Mouse (Mus musculus) spleen, postnatal 14 days (tissue): ENCODE data around the gene Ripor2.

Experiments
- DNase-seq, 2 experiments: peaks; one replicate each; pipeline ENCODE4 v3.0.0; 2021 to 2022; ENCODE audit warnings: low spot score in 2 of 2

Gene Ripor2

DNA sequence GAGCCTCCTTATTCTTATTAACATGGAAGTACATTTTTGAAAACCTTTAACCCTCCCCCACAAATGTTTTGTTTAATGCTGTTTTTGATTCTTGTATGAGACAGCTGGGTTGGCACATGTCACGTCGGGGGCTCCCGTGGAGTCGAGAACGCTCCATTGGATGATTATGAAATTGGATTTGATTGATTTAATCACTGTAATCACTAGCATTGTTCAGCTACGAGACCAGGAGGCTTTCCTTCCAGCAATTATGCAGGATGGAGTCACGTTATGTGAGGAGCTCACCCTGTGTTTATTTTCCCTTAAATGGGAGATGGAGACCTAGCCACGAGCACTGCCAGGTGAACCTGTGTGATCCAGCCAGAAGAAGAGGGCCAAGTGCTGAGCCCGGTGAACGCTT, at the start of gene Ripor2:
Gene Ripor2 (plus strand): TSS at position 357 of the 400 bp plus-strand sequence.
- DNase-seq = no peak

DNA sequence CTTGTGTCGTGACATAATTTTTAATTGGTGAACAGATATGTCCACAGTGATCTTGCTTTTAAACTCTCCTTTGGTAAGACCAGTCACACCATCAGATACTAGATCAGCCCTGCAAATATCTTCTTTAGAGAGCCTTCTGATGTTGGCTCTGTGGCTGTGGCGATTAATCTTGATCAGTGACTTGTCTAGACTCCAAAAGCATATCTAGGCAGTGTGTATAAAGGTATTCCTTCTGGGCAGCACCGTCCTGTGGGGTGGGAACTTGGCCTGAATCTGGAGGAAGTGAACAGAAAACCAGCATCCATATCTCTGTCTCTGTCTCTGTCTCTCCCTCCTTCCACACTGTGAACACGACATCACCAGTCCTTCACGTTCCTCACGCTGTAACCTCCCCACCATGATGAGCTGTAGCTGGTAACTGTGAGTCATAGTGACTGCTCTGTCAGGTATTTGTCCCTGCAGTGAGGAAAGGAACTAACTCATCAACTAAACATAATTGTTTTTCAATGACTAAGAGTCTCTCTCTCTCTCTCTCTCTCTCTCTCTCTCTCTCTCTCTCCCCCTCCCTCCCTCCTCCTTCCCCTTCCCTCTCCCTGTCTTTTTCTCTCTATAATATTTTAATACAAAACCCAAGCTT, 45.3 kb upstream of the Ripor2 start:
- DNase-seq = no peak

DNA sequence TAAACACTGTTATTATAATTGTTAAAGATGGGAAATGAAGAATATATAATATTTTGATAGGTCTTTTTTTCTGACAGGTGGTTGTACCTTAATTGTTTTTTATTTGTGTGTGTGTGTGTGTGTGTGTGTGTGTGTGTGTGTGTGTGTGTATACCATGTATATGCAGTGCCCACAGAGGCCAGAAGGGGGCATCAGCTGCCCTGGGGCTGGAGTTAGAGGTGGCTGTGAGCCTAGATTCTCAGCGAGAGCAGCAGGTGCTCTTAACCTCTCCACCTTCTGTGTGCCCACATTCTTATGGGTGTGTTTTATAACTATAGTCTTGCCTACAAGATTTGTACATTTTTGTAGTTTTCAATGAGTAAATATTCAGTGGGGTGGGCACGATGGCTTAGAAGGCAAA, 44.0 kb upstream of the Ripor2 start:
- no peak for DNase-seq

DNA sequence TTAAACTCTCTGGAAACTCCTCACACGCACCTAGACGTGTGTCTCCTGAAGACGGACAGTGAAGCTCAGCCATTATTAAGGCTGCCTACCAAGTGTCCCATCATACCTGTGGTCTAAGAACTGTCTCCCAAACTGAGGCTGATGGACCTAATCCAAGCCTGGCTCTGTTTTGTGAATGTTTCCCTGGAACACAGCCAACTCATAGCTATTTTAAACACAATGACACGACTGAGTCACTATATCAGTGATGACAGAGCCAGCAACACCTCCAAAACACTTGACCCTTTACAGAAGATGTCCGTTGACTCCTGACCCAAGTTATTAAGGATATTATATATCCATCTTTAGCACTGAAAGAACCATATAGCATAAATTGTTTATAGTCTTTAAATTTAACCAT, 43.0 kb upstream of the Ripor2 start:
- DNase-seq = no peak

DNA sequence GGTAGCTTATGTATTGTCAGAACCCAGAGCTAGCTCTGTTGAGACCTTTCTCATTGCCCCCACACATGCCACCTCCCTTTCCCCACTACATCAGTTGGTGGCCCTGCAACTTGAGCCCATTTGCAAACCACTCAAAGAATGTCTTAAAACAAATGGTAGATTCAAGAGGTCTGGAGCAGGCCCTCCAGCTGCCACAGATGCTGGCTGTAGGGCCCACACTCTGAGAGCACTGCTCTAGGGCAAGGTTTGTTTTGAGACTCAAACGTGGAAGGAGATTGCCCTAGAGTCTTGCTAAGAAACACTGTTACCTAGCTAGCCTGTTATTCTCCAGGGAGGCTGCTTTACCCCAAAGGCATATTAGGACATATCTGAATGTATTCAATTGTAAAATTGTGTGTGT, 36.3 kb upstream of the Ripor2 start:
- DNase-seq = no peak

DNA sequence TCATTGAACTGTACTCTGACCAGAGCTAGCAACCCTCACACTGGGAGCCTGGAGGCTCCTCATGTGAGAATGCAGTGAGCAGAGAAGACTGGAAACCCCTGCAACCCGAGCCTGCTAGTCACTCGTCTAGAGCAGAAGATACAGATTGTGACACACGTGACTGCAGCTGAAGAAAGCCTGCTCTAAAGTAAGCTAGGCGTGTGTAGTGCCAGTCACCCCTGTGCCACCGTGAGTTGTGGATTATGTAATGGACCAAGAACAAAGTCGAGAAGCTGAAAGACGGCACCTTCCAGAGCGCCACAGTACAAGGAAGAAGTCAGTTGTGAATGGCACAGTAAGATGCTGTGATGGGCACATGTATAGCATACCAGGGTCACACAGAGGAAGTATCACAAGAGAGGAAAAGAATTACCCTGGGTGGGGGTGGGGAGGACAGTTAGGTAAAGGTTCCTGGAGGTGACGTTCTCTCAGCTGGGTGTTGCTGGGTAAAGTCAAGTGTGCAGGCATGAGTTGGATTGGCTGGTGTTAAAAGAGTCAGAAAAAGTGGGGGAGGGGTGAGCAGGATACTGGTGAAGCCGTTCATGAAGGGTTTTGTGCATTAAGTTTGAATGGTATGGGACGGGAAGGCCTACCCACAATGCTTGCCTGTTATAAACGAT, 35.1 kb upstream of the Ripor2 start:
- DNase-seq = no peak

DNA sequence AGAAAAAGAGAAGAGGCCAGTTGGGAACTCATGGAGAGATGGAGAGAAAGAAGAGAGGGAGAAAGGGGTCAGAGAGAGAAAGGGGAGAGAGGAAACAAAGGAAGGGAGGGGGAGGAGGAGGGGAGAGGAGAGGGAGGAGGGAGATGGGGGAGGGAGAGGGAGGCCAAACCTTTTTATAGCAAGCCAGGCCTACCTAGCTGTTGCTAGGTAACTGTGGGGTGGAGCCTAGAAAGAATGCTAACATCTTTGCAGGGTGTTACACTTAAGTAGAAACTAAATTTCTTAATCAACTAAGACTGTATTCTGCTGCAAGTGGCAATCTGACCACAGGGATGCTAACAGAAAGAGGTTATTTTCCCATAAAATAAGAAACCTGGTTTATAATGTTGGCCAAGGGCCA, 33.1 kb upstream of the Ripor2 start:
- DNase-seq = no peak

DNA sequence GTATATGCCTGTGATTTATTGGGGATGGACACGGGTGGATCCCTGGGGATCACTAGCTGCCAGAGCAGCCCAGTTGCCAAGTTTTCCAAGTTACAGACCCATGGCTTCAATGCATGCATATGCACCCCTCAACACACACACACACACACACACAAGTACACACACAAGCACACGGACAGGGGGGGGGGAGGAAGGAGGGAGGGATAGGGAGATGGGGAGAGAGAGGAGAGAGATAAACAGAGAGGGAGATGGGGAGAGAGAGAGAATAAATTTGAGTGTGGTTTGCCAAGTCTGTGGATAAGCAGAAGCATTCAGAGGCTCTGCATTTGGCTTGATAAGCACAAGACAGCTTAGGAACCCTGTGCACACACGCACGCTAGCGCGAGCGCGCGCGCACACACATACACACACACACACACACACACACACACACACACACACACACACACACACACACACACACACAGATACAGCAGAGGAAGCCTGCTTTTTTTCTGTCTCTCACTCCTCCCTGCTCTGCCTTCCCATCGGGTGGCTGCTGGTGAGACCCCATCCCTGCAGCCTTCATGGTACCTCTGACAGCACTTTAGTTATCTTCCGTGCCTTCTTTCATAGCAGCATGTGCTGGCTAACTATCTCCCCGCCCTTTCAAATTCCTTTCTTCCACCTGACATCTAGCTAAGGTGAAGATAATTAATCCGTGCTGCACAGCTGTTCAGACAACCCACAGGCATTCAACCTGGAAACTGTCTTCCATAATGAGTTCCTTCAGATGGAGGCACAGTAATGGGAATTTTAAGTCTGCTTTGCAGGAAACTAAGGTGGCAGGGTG, 30.7 kb upstream of the Ripor2 start:
- DNase-seq = peak in 1 of 2 experiments; percentile 25

DNA sequence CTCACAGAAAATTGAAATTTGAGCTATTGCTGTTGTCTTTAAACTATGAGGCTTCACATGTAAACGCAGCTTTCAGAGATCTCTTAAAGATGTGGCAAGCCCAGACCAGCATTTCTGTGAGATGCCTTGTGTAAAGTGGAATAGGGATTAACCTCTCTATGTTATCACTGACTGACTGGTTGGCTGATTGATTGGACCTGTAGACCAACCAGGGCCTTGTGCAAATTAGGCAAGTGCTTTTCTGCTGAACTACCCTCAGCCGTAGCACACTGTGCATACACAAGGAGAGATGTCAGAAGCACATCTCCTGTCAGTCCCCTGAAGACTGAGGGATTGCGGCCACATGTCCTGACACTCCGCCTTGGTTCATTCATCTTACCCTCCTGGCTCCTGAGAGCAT, 29.9 kb upstream of the Ripor2 start:
- DNase-seq = no peak

DNA sequence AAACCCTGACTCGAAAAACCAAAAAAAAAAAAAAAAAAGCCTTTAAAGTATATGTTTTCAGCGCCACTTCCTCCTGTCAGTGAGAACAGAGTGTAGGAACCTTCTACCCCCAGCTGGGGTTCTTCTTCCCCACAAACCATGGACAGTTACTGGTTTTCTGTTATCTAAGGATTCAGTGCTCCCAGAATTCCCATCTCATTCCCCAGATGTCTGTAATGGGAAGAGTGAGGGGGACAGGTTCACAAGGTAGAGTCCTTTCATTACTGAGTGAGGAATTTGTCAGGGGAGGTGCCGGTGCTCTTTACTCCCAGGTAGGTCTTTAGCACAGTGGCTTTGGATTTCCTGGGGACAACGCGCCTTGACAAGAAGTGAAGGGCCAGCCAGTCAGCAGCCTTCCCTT, 20.6 kb upstream of the Ripor2 start:
- no peak for DNase-seq

DNA sequence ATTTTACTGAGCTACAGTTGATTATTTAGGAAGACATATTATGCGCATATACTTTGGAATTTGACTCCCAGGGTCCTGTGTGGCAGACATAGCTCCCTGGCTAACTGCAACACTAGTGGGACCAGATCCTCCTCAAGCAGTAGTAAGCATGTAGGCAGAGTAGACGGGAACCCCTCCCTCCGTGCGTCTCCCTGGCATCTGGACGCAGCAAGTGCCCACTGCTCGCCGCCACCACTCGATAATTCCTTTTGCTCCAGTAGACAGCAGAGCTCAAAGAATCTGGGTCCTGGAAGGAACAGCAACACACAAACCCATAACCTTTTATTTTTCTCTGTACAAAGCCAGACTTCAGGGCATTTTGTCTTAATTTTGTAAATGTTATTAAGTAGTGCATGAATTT, 17.3 kb upstream of the Ripor2 start:
- no peak for DNase-seq

DNA sequence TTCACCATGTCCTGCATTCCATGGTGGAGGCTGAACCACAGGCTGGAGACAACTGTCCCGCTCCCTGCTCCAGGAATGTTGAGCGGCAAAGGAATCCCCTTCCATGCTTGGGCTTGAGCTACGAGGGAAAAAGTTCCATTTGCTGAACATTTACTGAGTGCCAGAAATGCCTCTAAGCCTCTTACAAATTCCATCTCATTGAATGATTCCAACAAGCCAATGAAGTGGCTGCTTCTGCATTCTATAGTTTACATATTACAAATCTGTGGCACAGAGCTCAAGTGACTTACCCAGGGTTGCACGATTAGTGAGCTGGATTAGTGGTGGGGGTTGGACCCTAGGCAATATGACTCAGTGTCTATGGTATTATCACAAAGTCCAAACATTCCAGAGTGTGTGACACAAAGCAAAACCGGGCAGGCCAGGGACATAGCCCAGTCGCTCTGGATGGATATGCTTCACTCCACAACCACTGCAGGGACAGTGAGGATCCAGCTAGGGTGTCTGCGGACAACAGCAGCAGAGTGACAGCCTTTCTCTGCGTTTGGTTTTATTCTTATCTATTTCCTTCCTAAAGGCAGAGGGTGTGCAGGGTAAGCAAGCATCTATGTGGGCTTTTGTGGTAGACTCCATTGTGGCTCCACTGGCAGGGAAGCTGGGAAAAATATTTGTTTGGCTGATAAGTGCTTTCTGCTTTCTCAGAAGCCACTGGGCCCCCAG, 16.6 kb upstream of the Ripor2 start:
- no peak for DNase-seq

DNA sequence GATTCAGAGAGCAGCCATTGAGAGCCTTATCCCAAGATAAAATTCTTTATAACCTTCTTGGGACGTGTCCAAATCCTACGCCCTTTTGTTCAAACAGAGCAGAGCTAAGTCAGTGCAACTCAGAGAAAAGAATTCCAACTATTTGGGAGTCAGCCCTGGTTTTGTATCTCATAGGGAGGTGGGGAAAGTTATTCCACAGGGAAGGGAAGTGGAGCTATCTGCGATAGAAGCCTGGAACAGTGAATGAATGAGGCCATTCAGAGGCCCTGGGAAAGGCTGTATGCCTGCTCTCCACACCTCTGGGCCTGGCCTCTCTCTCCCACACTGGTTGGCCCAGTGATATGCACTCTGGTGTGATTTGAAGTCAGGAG, 16.1 kb upstream of the Ripor2 start:
- DNase-seq = no peak

DNA sequence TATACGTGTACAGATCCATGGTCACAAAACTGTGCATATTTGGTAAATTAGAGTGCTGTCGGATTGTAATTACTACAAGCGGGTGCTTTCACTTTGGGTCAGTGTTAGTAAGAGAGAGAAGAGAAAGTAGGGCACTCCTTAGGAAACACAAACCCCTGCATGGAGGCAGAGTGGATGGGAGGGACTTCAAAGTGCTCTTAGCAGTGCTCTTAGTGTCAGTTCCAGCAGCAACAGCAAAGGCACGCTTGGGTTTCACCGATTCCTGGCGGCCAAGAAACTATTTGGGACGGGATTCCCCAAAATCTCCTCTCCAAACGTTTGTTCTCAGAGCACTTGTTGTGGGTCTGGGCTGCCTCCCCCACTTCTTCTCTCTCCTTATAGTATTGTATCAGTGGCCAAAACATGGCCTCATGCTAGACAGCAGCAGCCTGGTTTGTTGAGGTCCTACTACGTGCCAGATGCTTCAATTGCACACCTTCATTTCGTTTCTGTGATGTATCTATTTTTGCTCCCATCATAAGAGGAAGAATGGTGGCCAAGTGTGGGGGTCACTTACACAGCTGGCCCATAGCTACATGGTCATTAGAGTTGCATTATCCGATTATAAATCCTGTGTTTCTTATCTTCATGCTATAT, 14.7 kb upstream of the Ripor2 start:
- no peak for DNase-seq

DNA sequence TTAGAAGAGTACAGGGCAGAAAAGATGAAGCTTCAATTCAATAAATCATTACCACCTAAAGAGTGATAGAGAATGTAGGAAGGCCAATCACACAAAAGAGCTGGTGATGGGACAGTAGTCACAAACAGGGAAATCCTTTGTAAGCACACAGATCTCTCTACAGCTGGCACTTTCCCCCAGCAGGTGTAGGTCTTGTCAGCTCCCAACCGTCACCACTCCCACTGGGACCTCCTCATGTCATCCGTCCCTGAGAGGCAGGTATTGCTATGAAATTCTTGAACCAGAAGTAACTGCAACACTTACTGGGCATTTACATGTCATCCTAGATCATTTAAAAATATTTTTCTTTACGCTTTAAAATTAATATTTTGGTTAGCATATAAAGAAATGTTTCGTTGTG, 12.9 kb upstream of the Ripor2 start:
- DNase-seq = no peak

DNA sequence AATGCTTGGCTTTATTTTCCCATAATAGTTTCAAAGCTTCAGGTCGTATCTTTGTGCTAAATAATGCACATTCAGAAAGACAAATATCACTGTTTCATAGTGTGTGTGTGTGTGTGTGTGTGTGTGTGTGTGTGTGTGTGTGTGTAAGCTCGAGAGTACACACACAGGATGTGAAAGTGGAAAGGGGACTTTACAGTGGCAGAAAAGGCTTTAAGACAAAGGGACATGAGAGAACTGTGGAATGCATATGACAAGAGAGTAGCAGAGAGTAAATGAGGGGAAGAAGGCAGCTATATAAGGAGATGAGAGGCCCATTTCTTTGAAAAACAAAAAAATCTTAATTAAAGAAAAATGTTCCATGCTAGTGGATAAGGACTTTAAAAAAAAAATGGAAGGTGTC, 11.3 kb upstream of the Ripor2 start:
- DNase-seq = no peak

DNA sequence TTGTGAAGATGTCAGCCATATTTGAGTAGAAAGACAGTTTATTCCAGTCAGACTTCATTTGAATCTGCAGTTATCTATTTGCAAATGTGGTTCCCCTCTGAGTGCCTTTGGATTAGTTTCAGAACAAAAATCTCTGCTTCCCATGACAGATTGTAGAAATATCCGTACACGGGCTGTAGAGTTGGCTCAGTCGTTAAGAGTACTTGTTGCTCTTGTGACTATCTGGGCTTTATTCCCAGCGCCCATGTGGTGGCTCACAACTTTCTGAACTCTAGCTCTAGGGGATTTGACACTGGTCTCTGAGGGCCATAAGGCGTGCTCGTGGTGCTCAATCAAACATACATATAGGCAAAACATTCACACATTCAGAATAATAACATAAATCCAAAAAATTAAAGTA, 10.1 kb upstream of the Ripor2 start:
- no peak for DNase-seq

DNA sequence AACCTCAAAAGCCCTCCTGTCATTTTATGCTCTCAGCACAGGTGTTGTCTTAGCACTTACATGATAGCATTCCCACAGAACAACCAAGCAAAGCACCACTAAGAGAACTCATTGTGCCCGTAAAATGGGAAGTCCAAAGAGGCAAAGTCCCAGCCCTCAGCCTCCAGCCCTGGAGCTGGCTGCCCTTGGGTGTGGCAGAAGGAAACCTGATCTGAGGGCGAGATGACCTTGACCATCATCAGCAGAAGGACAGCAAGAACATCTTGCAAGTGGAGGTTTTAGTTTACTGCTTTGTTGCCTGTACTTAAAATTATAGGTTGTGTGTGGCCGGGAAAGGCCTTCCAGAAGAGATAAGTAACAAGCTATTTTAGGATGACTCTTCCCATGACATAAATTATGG, 6.9 kb upstream of the Ripor2 start:
- DNase-seq = no peak

DNA sequence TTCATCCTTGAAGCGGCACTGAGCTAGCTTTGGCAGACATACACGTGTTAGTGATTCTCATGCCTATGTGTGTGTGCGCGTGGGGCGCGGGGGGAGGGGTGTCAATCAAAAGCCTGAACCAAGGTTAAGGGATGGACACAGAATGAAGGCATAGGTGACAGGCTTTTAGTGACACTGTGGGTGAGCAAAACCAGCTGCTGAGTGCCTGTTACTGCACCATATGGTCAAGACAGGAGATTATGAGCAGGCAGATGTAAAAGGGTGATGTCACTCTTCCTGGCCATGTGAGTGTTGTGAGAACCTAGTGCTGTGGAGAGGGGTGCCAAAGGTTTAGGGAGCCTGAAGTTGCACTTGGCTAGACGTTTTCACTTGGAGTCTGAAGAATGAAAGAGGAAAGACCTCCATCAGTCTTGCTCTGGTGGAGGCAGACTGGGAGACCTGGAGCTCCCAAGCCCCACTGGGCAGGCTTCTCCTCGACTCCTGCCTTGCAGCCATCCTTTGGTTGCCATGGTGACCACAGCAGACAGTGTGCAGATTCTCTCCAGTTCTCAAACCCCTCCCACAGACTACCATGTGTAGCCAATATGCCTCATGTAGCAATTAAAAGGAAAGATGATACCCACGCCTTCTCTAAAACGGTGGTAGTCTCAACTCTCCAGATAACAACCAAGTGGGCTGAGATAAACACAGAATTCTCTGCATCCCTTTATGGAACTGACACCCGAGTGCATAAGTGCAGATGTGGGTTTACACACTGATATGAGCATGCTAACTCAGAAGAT, 5.5 kb upstream of the Ripor2 start:
- DNase-seq = no peak

DNA sequence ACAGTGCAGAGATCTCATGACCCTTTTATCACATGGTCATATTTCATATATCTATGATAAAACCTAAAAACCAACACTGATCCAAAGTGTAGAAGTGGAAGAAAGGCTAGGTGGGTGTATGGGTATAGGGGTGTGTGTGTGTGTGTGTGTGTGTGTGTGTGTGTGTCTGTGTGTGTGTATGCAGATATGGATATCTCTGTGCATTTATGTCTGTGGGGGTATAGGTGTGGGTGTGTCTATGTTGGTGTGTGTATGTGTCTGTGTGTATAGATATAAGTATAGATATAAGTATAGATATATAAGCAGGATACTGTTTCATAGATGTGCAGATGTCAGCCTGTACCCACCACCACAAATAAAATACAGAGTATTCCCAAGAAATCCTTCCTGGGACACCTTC, 3.7 kb upstream of the Ripor2 start:
- DNase-seq = no peak

DNA sequence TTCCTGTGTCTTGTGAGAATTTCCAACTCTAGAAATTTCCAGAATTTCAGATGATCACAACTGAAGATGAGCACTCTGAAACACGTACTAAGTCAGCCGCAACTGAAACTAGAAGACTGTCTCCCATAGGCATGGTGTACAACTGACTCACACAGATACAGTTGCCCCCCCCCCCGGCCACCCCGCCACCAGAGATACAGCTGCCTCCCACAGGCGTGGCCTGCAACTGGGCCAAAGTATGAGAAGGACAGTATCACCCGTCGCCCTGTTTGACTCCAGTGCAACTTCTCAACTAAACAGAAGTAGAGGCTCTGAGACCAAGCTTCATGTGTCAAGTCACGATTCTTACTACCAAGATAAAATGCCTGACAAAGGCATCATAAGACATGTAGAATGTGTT, 1.2 kb upstream of the Ripor2 start:
- no peak for DNase-seq
